Mouse (Mus musculus): Measurements from ENCODE around the gene Mgat4e.
A peak's percentile ranks its signal among the peaks of the same experiment; 100 is the strongest.

Gene Mgat4e

DNA sequence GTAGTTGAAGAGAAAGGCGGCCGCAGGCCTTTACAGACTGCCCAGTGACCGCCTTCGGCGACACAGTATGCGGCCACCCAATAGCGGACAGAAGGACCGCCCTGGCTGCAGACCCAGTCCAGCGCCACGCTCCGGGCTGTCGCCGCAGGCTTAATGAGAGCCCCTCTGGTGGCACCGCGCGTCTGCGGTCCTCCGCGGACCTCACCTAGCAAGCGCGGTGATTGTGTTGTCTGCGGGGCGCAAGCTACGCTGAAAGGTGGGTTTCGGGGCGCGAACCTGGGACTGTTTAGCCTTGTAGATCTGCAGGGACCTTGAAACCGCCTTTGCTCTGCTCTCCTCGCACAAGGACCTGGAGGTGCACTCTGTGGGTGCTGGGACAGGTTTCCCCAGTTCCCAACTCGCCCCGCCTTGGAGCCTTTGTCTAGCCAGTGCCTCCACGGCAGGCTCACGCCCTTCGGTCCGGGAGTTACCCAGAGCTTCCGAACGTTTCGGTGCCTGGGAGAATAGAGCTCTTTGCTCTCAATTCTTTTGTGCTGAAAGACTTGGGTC, 36.1 kb downstream of the Mgat4e start:
- peak; percentile 54 for DNase-seq

DNA sequence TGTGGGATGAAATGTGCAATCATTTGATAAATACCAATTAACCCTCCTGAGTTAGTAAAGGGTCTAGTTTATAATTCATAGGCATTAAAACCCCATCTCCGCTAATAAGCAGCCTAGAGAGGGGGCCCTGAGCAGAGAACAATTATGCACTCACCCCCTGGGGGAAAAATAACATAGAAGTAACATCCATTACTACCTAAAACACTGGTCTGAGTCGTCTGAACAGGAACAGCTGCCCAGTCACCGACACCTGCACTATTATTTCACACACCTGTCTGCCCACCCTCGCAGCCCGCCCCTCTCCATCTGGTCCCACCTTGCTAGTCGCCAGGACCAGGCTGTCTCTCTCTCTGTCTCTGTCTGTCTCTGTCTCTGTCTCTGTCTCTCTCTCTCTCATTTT, 36.9 kb downstream of the Mgat4e start:
- no peak for DNase-seq

DNA sequence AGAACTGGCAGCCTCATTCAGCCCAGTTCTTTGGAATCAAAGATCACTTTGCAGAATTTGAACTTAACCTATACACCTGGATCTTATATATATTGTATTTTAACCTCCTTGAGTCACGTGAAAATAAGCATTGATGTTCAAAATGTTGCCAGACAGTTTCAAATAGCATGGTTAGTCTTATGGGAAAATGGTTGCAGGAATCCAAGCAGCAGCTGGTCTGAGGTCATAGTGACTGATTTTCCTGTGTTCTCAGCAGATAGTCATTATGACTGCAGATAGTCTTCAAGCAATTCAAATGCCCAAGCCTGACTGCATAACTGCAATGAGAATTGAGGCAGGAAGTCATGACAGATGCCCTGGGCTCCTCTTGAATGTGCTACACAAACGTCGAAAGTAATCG, 37.3 kb downstream of the Mgat4e start:
- DNase-seq = no peak

DNA sequence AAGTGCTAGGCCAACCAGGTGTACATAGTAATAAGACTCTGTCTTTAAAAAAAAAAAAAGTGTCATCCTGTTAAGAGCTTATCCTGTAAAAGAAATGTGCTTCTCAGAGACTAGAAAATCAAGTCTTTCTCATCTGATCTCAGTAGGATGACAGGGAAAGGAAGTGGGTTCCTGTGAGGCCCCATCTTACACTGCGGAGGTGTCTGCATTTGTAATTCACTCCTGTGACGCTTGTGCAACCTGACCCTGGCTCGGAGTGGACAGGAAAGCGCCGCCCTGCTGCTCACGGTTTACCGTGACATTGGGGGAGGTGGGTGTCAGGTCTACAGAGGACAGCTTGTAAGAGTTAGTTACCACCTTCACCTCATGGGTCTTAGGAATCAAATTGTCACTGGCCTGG, 39.5 kb downstream of the Mgat4e start:
- DNase-seq = no peak

- DNase-seq = no peak
Observed at GRCm38 (mm10) chr1:134506201-134506600, 43.3 kb downstream of the Mgat4e start.

- DNase-seq = no peak
Observed at GRCm38 (mm10) chr1:134500916-134501315, 48.6 kb downstream of the Mgat4e start.

DNA sequence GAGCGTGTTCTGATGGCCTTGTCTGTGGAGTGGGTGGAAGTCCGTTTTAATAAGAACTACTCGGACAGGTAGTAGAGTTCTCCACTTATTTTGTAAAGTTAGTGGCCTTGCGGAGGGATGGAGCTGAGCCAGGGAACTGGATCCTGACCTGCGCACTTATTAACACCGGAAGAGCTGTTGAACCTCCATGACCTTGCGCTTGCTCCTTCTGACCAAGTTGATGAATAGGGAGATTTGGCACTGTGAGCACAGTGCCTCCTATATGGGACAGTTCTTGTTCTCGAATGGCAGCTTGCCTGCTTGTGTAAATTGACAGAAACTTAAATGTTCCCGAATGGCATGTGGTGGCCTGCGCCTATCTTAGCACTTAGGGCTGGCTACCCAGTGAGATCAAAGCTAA, 53.5 kb downstream of the Mgat4e start:
- peak; percentile 31 for DNase-seq

DNA sequence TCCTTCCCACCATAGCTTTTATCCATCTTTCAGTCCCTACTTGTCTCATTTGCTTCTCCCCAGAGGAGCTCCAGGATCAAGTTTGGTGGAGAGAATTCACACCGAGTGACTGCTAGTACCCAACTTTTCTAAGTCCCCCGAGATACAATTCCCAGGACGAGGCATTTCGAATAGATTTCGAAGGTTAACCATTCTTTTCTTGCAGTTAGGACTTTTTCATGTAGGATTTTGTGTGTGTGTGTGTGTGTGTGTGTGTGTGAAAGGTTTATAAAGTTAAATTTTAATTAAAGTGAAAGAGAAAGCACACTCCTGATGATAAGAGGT, 54.3 kb downstream of the Mgat4e start:
- no peak for DNase-seq

- peak; percentile 100 for DNase-seq
Observed at GRCm38 (mm10) chr1:134494428-134495215, 54.9 kb downstream of the Mgat4e start, which contains the start of gene Rabif. Rabif (plus strand) TSS chr1:134494648.

- no peak for DNase-seq
Observed at GRCm38 (mm10) chr1:134493956-134494355, 55.5 kb downstream of the Mgat4e start.

GRCm38 (mm10) chr1:134493496-134493895, 56.0 kb downstream of the Mgat4e start:
- DNase-seq = no peak

GRCm38 (mm10) chr1:134492276-134492675, 57.2 kb downstream of the Mgat4e start:
- DNase-seq = no peak

Data from kidney, postnatal 10 days (tissue).